Mouse (Mus musculus) layer of hippocampus, adult 11-12 months (tissue): Measurements from ENCODE around the gene Pip5k1b.
A peak's percentile ranks its signal among the peaks of the same experiment; 100 is the strongest.

Experiments
- DNase-seq: peaks from one replicate; pipeline ENCODE4 v3.0.0; 2022; ENCODE audit warnings: low spot score

Gene Pip5k1b

GRCm38 (mm10) chr19:24543386-24544350, 12.0 kb downstream of the Pip5k1b start:
- no peak for DNase-seq

DNA sequence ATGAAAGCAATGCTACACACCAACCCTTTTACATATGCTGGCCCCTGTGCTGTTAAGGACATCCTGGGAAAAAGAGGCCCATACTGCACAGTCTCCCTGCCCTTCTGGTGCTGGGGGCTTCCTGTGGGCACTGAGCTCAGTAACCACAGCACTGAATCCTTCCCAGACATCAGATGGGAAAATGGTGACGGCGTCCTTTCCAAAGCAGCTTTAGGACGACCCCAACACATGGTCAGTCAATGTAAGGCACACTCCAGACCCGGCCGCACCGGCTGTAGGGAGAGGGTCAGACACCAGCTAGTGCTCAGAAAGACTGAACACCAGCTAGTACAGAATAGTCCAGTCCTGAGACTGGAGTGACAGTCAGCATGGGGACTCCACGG, 13.4 kb downstream of the Pip5k1b start:
- DNase-seq: no peak

DNA sequence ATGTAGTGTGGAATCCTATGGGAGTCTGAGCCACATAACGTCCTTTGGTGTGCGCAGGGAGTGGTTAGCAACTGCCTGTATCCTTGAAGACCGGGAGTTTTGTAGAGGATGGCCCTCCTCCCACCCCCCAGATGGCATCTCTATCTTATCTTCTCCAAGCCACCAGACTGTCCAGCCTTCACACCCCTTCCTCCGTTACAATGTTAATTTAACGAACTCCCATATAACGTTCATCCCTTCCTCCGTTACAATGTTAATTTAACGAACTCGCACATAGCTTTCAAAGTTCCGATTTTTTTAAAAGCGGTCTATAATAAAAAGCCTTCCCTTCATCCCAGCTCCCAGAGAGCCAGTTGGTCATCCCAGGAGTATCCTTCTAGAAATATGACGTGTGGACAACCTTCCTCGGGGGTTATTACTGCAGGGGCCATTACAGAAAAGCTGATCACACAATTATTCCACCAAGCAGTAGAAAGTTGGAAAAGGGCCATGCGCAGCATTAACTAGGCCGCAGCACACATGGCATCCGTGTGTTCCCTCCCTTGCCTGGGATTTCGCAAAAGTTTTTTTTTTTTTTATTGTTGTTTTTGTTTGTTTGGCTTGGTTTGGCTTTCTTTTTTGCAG, 13.9 kb downstream of the Pip5k1b start:
- no peak for DNase-seq

DNA sequence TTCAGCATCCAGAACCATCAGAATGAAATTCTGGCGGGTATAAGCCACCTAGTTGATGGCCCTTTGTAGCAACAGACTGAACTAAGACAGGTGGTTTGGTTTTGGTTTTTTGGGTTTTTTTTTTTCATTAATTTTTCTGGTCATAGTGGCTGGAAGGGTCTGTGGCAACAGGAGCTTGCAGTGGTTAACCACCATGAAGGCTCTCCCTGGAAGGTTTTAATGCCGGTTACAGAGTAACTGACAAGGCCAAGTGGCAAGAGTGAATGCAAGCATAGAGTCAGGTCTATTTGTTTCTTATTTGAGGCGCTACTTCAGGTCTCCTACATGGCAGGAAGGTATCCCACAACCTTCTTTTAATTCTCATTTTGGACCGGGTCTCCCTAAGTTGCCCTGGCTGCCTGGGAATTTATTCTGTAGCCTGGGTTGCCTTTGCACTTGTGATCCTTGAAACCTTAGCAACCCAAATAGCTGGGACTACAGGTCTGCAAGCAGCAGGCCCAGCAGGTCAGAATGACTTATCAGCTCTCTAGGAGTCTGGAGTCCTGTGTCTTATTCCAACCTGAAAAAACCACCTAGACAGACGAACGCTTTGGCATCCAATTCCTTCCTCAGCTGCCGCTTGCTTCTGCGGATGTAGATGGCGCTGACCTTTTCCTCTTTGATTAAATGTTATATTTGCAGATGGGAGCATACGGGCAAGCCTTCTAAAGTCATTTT, 14.6 kb downstream of the Pip5k1b start:
- DNase-seq: no peak

- DNase-seq: no peak
These were observed 16.6 kb downstream of the Pip5k1b start for GRCm38 (mm10) chr19:24539041-24539440.

DNA sequence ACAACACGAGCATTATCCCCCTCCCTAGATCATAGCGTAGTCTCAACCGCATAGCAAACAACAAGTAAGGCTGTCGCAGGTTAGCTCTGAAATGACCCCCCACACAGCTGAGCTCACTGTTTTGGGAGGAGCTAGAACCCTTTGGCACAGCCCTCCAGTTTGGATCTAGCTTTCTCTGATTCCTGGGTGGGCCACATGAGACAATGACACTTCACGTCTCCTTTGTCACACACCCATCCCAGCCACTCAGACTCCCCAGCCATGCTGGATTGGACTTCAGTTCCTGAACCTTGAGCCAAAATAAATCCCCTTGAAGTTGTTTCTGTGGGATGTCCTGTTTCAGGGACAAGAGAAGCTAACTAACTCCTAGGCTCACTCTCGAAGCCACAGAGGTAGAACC, 17.5 kb downstream of the Pip5k1b start:
- DNase-seq: no peak

DNA sequence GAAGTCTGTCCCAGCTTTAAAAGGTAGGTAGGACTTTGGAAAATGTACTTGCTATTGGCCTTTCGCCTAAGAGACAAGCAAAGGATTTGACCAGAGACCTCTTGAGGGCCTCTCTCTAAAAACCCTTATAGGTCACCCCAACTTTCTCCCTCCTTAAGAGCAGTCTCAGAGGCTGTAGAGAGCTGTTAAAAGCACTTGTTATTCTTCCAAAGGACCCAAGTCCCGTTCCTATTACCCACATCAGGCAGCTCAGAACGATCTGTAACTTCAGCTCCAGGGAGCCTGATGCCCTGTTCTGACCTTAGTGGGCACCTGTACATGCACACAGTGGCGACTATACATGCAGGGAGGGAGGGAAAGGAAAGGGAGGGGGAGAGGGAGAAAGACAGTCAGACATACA, 18.0 kb downstream of the Pip5k1b start:
- DNase-seq: no peak

DNA sequence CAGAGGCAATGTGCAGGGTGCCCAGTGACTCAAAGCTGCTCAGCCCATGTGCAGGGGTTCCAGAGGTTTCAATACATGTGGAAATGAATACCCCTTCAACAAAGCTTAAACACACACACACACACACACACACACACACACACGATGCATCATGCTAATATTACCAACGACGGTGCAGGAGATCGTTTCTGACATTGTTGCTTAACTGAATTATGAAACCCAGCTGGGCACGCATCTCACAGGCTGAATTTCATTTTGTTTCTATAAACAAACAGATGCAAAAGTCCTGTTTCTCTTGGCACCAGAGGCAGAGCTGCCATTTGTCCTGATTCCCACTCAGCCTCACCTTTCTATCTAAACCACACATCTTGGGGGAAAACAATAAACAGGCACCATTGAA, 18.8 kb downstream of the Pip5k1b start:
- DNase-seq: no peak

GRCm38 (mm10) chr19:24536280-24536679, 19.4 kb downstream of the Pip5k1b start:
- no peak for DNase-seq

GRCm38 (mm10) chr19:24535161-24535560, 20.5 kb downstream of the Pip5k1b start:
- no peak for DNase-seq

DNA sequence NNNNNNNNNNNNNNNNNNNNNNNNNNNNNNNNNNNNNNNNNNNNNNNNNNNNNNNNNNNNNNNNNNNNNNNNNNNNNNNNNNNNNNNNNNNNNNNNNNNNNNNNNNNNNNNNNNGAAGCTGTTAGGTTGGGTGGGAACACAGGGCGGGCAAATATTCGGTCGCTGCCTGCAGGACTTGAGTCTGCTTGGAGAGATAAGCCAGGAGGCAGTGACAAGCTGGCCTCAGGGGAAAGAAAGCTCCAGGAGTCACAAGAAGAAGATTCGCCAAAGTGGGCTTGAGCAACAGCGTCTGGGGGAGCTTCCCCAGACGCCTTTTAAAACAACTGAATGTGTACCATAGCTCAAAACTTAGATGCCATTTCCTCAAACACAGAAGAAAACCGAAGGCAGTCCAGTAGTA, 20.9 kb downstream of the Pip5k1b start:
- no peak for DNase-seq

DNA sequence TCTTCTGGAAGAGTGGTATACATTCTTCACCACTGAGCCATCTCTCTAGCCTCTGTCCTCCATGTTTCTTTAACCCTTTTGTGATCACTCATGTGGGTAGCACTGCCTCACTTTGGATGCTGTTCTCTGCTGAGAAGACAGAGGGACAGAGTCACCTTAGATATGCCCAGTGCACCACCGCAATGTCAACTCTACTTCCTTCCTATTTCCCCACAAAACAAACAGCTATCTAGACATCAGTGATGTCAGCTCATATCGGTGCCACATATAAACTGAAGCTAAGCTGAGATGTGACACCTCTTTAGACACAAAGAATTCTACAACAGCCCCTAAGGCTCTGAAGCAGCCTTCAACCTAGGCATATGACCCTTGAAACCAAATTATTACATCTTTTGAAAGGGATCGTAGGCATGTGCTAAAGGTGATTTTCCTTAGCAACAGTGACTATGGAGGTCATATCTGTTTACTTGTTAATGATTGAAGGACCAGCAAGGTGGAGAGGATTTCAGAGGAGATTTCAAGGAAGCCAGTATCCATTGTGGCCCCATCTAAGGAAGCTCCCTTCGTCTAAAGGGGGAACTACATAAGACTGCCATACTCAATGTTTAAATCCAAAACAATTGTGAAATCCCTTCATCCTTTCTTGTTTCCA, 26.6 kb downstream of the Pip5k1b start:
- DNase-seq: no peak

DNA sequence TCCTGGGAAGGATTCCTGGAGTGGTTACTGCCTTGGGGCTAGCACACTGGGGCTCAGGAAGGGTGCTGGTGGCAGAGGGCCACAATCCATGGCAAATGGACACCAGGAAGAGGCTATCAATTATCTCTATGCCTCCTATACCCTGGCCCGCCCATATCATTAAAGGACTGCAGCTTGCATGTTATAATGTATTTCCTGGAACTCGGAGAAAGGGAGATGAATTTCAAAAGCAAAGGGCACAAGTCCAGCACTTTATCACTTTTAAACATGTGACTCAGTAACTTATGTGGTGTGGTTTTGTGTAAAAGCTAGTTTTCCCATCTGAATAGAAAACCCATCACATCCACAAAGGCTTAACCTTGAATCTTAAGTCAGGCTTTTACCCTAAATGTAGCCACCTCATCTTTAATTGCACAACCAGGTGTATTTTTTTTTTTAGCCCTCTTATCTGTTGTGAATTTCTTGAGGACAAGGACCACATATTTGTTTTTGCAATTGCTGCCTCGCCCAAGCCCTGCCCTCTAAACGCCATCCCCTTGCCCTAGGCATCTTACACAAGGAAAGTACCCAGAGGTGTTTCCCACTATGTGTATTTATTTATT, 27.4 kb downstream of the Pip5k1b start:
- DNase-seq: no peak

DNA sequence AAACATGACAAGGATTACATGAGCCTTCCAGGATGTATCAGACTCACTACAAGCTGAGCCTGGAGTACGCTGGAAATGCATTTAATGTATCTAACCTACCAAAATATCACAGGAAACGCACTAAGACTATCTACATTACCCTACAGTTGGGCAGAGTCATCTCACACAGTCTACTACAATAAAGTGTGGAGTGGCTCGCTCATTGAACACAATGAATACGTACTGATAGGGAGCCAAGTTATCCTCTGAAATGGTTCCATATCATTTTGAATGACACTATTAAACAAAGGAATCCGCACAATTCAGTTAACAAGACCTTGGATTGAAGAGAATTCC, 28.1 kb downstream of the Pip5k1b start:
- no peak for DNase-seq

- no peak for DNase-seq
These were observed 28.7 kb downstream of the Pip5k1b start for GRCm38 (mm10) chr19:24526731-24527612.

DNA sequence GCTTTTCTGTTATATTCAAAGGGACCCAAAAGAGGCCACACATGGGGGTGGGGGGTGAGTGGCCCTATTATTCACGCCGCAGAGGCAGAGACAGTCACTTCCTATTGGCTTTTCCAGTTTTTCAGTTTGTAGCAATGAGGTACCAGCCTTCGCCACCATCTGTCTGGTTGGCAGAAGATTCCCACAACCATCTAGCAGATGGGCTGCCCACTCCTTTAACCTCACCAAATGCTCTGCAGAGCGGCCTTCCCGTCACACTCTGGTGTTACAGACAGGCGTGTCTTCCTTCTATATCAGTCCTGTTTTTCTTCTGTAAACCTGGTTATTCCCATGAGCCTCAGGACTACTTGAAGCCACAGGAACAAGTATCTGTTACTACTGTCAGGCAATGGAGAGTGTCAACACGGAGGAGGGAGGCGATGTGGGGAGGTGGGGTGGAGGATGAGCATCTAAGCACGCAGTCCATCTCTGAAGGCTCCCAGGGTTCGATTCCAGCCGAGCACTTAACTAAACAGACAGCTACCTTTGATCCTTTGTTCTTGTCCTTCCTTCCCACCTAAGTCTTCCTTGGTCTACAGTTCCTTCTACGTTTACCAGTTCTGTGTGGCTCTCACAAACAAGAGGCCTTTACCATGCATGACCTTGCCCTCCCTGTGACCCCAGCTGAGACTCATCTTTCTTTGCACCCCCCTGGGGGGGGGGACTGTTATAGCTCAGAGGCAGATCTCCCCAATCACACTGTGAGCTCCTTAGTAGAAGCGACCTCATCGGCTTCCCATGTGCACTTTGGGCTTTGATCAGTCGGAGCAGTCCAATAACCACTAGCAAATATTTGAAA, 32.0 kb downstream of the Pip5k1b start:
- peak; percentile 77 for DNase-seq

DNA sequence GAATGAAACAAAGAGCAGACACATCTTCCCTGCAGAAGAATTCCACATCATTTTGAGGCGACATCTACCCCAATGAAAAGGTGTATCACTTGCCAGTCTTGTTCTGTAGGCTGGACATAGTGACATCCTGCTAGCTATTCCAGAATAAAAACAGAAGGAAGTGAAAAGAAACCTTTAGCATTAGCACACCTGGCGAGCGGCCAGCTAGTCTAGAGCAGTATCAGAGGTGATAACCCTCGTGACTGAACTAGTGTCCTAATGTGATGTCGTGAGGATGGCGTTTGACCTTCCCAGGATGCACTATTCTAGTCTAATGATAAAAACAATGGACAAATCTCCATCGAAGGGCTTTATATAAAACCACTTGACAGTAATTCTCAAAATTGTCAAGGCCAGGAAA, 33.7 kb downstream of the Pip5k1b start:
- DNase-seq: no peak

DNA sequence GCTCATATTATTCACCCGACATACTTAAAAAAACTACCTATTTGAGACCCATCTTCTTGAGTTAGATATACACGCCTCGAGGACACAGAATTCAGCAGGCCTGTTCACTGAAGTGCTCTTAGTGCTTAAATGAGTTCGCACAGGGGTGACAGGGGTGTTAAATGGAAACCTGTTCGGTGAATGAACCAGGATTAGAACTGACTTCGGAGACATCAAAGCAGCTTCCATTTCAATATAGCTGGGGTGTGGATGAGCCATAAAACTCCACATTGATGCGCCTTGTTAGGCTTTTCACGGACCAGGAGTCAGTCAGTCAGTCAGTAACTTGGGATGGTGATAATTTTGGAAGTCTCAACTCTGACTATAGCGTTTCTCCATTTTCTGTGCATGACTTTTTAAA, 34.5 kb downstream of the Pip5k1b start:
- no peak for DNase-seq

DNA sequence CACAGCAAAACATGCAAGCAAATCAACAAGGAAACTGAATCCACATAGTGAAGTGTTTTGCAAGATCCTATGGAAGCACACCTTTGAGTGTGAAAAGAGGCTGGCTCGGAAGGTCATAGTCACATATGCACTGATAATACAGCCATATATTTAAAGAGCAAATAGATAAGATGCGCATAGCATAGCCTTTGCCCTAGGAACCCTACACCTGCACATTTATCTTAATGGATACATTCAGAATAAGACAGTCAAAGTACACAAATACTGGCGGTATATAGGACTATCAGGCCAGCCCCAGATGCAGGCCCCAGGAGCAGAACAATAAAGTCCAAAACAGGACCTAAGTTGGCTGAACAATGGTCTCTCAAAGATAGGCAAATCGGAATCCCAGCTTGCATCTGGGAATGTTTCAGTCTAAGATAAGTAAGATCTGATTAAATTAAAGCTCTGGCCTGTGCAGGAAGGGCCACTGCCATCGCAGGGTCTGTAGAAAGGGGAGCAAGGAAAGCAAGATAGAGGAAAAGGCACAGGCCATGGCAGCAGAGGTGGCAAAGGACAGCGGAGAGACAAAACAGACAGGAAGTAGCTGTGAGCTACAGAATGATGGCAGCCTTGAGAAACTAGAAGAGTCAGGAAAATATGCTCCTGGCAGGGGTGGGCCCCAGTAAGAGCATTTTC, 35.8 kb downstream of the Pip5k1b start:
- no peak for DNase-seq

- DNase-seq: no peak
These were observed 37.3 kb downstream of the Pip5k1b start for GRCm38 (mm10) chr19:24518384-24518783.
